Mouse (Mus musculus) heart, postnatal 25 days (tissue): ENCODE measurements around the gene Rgma. TPM values are rescaled to one million over a fixed set of nuclear protein-coding genes. Genes with fewer than 3 reads are reported as not detected.

Experiments
- DNase-seq: peaks from one replicate; pipeline ENCODE4 v3.0.0; 2022; ENCODE audit warnings: low spot score
- intact Hi-C: fragments of 180-260 bp; cut with DNase I; formaldehyde crosslinking; loops from one replicate; pipeline ENCODE4 v1.15.1; 2025
- total RNA-seq, 2 experiments: library from RNA; stranded (reverse); gene quantifications; 2 replicates each; pipeline ENCODE4 v1.2.3; 2021

The Rgma gene
- total RNA-seq = 10 to 100 TPM; 61.2 to 72.2 TPM

DNA sequence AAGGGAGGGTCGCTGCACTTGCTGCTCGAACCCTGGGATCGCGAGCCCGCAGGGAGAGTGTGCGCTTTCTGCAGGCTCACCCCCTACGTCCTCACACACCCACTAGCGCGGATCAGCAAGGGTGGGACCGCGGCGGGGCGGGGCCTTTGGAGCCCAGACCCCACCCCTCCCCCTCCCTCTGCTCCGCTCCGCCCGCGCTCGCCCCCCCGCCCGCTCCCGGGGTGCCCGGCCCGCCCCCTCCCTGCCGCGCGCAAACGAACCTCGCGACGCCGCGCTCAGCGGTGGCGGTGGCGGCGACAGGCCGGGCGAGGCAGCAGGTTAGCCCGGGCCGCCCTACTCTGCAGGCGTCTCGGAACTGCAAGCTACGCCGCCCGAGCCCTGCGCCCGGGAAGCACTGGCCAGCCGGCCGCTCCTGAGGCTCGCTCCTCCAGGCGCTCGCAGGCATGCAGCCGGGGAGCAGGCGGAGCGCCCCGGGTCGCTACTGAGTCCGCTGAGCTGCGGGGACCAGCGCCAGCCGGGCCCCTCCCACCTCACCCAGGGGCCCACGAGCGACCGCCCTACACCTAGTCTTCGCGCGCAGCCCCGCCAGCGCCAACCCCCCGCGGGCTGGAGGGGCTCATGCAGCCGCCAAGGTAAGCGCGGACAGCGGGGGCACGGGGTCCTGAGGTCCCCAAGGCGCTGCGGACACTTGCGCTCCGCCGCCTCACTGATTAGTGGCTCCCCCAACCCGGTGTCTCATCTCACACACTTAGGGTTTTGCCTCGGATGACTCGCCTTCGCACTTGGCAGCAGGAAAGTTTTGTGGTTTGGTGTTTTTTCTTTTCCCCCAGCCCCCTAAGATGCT, at the start of gene Rgma:
Gene Rgma (plus strand): TSS at position 253 of the 844 bp plus-strand sequence.
- intact Hi-C loops = loop anchor here (2.0 to 10.0 kb wide), 6 partner anchors 101 to 973 kb away; no protein-coding TSS in a partner anchor
- DNase-seq = peak; percentile 35

DNA sequence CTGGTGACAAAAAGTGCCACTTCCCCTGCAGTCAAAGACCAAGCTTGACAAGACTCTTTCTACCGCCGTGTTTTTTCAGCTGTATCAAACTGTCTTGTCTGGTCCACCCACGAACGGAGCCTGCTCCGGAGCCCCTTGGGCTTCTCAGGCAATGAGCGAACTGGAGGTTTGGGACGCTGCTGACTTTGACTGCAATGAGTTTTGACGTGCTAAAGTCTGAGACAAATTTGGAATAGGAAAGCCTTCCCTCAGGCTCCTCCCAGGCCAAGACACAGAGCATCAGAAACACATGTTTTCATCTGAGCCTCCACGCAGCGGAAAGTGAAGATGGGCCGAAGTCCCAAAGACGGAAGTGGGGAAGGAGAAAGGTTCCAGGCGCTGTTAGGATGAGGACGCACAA, 49.1 kb upstream of the Rgma start:
- intact Hi-C loops = no loop called here
- peak; percentile 26 for DNase-seq

DNA sequence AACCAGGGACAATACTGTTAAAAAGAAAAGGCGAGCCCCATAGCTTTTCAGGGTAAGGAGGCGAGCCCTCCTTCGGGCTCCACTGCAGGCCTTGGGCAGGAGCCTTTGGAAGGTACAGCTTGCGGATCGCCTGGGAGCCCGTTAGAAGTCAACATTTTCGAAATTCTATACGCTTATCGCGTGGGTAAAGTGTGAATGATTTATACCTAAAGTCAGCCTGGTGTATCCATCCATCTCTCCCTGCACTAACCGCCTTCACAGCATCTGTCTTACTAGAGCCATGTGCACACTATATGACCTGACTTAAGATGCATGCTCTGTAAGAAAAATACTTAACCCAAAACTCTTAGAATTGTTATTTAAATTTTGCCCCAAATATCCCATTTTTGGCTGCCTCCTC, 48.6 kb upstream of the Rgma start:
- DNase-seq = no peak
- intact Hi-C loops = no loop called here

DNA sequence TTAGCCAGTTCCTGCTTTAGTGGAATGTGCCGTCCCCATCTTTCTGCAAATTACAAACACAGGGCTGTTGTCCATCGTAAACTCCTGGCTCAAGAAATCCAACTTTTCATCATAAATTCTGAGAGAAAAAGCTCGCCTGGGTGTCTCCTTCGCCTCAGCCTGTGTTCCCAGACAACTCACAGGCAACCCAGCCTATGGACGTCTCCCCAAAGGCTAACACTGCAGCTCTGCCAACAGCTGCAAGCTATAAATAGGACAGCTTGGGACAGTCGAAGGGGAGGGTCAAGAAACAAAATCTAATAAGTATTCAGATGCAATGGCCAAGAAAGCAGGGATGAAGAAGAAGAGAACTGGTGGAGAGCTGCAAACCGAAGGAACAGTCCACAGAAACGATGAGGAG, 48.1 kb upstream of the Rgma start:
- intact Hi-C loops = no loop called here
- peak; percentile 27 for DNase-seq

DNA sequence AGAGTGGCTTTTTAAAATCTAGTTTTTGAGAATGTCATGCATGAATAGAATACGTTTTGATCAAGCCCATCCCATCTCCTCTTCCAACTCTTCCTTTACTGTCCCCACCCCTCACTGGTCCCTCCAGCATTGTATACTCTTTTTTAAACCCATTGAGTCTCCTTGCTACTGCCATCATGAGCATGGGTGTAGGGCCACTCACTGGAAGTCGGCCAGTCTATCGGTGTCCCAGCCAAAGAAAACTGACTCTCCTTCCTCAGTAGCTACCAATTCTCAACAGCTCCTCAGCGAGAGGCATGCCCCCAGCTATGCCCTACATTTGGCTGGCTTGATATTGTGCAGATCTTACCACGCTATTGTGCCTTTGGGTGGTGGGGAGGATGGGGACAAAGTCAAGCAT, 47.7 kb upstream of the Rgma start:
- DNase-seq = no peak
- intact Hi-C loops = no loop called here

DNA sequence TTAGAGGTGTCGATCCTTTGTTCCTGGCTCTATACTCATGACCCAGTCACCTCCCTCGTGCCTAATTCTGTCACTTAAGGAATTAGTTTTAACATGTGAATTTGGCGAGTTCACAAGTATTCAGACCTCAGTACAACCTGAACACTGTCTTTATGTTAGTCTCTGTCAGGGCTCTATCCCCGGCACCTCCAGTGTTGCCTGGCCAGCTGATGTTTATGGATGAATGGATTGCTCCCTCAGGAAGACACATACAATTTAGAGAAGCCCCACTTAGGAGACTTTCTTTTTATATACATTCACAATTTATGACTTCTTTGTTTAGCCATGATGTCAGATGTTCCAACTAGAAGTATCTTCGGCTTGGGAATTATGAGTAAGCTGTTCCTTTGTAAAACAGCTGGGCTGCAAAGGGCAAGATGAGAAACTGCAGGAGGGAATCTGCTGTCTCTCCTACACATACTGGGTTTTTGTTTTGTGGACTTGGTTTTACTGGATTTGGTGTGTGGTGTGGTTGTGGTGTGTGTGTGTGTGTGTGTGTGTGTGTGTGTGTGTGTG, 46.6 kb upstream of the Rgma start:
- intact Hi-C loops = no loop called here
- no peak for DNase-seq

DNA sequence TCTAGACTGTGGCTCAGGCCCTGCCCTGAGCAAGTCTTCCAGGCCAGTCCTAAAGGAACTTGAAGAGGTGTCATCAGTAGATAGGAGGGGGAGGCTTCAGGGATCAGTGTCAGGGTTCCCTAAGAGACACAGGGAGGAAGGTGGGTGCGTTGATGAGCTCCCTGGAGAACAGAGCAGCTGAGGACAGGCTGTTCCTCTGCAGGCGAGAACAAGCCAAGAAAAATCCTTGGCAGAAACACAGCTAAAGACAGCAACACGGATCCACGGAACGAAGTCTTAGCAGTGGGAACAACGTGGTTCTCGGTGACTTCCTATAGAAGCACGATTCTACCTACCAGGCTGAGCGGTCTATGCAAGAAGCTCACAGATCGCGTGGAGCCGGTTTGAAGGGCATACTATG, 44.6 kb upstream of the Rgma start:
- intact Hi-C loops = loop anchor here (5.0 kb wide), 1 partner anchor 42 kb away; no protein-coding TSS in a partner anchor
- peak; percentile 17 for DNase-seq

DNA sequence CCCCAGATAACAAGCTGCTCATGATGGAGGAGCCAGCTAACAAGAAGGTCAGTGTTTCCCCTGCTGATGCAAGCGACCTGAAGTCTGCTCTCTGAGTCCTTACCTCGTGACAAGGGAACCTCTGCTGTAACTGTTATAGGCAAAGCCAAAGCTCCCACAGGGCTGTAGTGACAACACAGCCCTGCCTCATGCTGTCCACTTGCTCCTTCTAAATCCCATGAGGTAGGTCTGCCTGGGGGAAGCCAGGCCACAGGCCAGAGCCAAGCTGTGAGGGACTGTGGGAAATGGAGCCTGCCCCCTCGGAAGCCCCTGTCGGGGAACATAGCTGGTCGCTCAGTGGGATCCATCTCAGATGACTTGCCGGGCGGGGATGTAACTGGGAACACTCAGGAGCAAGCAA, 43.7 kb upstream of the Rgma start:
- intact Hi-C loops = loop anchor here (5.0 kb wide), 1 partner anchor 41 kb away; no protein-coding TSS in a partner anchor
- no peak for DNase-seq

DNA sequence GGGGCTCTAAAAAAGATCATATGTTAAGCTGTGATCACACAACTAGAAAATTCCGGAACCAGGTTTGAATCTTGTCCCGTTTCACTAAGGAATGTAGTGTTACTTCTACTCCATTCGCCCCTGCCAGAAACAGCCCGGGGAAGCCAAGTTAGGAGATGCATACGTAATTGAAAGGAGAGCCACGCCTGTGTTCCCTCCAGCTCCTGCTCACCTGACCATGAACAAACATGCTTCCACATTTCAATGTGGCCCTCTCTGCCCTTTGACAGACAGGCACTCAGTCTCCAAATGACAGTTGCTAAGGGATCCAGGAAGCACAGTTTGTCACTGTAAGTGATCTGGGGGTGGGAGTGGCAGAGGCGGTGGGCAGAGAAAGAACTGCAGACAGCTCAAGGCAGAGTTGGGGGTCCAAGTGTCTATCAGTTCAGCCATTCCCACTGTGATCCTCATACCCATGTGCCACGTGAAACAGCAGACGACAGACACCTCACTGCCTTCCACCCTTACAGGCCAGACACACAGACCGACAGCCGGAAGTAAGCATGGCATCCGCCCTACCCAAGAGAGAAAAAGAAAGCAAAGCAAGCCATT, 41.8 kb upstream of the Rgma start:
- intact Hi-C loops = loop anchor here (5.0 kb wide), 1 partner anchor 39 kb away; no protein-coding TSS in a partner anchor

DNA sequence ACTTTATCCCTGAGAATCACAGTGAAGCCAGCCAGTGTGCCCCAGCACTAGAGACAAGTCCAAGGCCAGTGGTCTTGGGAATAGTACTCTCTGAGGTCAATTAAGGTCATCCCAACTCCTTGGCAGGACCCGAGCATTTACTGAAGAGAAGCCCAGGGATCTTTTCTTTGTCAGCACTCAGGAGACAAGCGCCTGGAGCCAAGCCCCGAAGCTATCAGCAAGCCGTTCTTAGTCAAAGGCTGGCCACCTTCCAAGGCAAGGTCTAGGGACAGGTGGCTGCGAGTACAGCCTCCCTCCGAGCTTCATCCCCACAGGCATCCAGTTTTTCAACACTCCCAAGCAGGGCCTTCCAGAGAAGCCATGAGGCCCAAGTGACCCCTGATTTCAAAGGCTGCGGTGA, 40.4 kb upstream of the Rgma start:
- peak; percentile 33 for DNase-seq
- intact Hi-C loops = loop anchor here (5.0 kb wide), 1 partner anchor 37 kb away; no protein-coding TSS in a partner anchor

More for the DNA sequence above, 41.8 kb upstream of the Rgma start:
- no peak for DNase-seq

DNA sequence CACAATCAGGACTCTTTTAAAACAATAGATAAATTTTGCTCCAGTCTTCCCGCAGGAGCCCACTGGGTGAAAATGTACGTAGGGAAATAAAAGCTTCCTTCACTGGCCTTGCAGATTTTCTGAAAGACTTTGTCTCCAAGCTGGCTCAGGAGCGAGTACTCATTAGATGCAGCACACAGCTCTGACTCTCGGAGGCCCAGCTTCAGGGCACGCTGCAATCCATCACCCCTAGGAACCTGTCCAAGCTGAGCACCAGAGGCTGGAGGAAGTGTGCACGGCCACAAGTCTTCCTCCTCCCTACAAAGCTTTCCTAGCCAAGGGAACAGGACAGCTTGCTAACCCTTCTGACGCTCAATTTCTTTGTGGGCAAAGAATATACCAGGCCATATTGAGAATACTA, 38.9 kb upstream of the Rgma start:
- intact Hi-C loops = loop anchor here (2.0 kb wide), 1 partner anchor 14 kb away; no protein-coding TSS in a partner anchor
- no peak for DNase-seq

DNA sequence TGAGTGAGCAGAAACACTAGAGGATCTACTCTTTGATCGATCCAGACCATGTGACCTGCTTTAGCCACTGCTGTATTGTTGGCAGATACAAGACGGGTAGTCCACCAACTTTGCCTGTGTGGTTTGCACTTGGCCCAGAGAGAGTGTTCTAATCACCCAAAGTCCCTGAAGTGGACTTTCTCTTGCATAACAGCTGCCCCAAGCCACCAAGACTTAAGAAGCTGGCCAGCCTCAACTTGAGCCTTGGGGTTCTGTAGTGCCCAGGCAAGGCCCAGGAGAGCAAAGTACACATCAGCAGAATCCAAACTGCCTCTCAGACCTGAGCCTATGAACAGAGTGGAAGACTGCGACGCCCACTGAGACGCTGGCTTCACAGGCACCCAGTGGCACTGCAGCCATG, 37.0 kb upstream of the Rgma start:
- intact Hi-C loops = no loop called here
- no peak for DNase-seq

DNA sequence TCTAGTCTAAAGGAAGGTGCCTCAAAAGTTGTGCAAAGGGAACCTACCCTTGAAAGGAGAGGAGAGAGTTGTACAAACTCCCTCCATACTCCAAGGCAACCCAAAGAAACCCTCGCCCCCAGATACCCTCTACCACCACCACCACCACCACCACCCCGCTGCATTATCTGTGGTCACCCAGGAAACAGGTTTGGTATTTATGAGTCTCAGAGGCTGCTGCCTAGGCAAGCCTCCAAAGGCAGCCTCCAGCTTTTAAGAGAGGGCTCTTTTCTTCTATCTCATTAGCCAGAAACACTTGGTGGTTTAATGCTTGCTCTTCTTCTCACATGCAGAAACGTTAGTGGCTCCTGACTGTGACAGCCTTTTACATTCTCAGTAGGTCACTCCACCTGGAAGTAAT, 31.5 kb upstream of the Rgma start:
- DNase-seq = no peak
- intact Hi-C loops = no loop called here

DNA sequence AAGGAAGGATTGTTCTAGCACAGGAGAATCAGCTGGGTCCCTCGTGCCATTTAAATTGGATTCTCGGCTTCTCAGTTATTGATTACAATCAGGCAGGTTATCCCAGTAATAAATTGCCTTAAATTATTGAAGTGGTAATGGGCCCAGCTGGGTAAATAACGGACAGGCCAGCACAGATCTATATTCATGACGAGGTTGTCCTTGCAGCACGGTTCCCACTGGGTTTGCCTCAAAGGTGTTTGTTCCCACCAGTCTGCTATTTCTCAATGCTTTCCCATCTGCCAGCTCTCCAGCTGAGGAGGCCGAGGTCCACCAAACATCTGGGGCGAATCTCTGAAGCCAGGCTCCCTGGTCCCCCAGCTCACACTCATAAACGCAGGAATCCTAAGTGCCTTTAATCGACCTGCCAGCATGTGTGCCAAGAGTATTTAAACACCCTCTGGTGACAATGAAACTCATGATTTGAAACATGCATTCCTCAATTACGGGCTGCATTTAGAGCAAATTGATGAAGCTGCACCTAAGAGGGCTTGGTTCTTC, 26.7 kb upstream of the Rgma start:
- intact Hi-C loops = no loop called here
- DNase-seq = no peak

DNA sequence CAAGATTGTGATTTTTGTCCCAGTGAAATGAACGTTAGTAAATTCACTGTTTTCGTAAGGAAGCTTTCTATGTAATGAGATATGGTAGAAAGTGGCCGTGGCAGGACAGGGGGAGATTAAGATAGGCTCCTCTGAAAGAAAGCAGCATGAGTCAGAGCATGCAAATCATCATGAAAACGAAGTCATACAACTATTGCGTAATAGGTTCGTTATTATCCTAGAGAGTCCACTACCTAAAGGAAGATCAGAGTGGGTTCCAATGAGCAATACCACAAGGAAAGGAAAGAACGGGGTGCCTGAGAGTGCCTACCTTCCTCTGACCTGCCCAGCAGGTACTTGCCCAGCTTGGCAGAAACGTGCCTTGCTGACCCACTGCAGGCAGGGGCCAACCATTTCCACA, 26.2 kb upstream of the Rgma start:
- intact Hi-C loops = no loop called here
- DNase-seq = no peak

DNA sequence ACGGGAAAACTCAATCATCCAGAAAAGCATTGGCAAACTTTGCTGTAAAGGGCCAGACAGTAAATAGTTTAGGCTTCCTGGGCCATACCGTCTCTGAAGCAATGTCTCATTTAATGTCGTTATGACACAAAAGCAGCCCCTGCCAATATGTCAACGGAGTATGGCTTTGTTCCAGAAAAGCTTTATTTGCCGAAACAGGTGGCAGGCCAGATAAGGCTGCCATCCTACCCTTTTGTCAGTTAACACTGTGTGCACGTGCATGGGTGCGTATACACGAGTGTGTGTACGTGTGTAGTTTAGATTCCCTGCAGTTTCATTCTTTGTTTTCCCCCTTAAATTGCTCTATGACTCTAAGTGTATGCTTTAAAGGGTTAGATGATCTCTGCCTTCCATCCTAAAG, 20.1 kb upstream of the Rgma start:
- no peak for DNase-seq
- intact Hi-C loops = no loop called here

DNA sequence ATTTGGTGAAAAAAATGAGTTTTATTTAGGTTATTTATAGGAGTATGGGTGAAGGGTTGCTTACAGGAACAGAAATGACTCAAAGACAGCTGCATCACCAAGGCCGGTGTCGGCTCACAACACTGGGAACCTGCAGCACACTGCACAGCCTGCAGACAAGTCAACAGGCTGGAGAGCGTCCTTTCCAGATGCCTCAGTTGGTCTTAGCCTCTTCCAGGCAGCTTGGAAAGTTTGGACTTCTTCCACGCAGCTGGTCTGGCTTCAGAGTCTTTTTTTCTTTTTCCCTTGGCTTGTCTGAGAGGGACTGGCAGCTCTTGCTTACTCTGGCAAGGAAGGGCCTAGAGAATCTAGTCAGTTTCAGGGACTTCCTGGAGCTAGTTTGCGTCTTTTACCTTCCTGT, 18.4 kb upstream of the Rgma start:
- no peak for DNase-seq
- intact Hi-C loops = no loop called here

DNA sequence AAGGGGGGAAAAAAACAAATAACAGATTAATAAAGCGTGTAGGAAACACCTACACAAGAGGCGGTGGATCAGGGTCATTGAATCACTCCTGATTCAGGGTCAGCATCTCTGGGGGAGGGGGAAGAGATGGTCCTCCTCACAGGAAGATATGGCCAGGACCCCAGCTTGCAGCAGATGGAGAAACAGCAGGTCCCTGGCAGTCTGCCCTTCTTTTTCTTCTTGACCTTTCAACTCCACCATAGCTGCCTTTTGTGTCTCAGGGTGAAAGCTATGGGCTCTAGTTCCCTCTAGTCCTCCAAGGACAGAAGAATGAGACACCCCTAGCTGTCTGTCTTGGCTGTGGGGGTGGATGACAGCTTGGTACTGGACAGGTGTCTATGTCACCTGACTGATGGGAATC, 17.7 kb upstream of the Rgma start:
- intact Hi-C loops = no loop called here

DNA sequence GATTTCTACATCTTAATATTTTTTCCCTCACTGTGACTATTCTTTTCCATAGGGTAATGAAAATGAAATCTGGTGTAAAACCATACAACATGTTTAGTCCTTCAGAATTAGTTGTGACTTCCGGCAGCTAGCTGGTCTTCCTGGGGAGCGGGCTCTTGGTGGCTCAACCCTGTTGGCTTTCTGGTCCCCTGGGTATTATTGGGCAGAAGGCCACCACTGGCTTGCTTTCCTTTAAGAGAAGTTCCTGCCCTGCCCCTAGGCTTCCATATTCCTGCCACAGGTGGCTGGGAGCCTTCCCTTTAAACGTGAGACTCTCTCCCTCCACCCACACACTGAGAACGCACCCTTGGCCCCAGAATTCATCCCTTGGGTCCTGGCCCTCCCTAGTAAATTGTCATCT, 9.8 kb upstream of the Rgma start:
- DNase-seq = no peak
- intact Hi-C loops = no loop called here

More for the DNA sequence above, 17.7 kb upstream of the Rgma start:
- DNase-seq = no peak

DNA sequence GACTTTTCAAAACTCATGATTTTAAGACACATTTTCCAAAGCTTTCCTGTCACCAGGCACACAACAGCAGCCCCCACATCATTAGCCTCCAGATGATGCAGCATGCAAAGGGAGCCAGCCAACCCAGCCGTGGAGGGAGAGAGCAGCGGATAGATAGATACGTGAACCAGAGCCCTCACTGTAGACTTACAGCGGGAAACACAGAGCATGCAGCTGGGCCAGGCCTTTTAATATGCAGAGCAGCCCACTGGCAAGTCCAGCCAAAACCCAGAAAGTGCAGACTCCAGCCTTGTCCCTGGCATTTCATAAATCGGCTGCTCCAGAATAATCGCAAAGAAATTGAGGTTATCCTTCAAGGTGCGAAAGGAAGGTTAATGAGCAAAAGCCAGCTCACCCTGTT, 9.3 kb upstream of the Rgma start:
- intact Hi-C loops = no loop called here
- DNase-seq = no peak
